Mouse (Mus musculus): ENCODE measurements around the gene Zcchc10. TPM values are rescaled to one million over a fixed set of nuclear protein-coding genes. Genes with fewer than 3 reads are reported as not detected.
"Not testable (repeated sequence)": the region's sequence is repeated elsewhere in the genome, so short reads cannot be mapped to it uniquely, and the experiment has no call there.

Gene Zcchc10
- polyA plus RNA-seq (2014; fragmentation: Nextera tagmentation; extraction: Ambion mirVana) = 26.9 and 30.7 TPM in 2 replicates

DNA sequence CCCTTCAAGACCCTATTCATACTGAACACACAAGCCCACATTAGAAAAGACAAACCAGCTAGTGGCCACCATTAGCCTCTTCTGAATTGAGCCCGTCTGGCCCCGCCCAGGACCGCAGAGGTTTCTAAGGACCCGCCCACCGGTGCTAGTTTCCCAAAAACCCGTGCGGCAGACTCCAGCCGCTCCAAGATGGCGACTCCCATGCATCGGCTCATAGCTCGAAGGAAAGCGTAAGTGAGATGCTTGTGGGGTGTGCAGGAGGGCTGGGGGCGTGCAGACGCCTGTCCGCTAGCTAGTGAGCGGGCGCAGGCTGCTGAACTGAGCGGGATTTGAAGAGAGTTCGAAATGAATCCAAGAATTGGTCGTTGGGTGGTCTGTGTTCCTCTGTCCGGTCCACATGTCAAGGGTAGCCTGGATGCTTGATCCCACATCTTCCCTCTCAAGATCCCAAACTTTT, at the start of gene Zcchc10:
Gene Zcchc10 (plus strand): TSS at position 168 of the 457 bp plus-strand sequence.
- peak; percentile 92 for DNase-seq (ENCODE audit: low spot score)

GRCm38 (mm10) chr11:53275358-53275757, 49.1 kb upstream of the Zcchc10 start:
- no peak for DNase-seq (ENCODE audit: low spot score)
- Histone ChIP-seq H3K4me2 (ENCODE audit: low read depth, severe bottlenecking) (no peak overlapping the region), H3K27me3 (ENCODE audit: control insufficient read depth, insufficient read depth, low read length) (no peaks in the 10 kb centered on the region), H3K36me3 (ENCODE audit: control insufficient read depth, insufficient read depth, low read length) (peaks cover 29% of the 10 kb centered on the region), H3K27ac (replicated peaks; ENCODE audit: low read depth, low read length) (no peak overlapping the region), H3K4me1 (ENCODE audit: control insufficient read depth, insufficient read depth, low read length) (no peaks in the 10 kb centered on the region), H3K9ac (ENCODE audit: low read length) (no peak overlapping the region), H3K4me3 (ENCODE audit: low read depth, low read length) (no peak overlapping the region), H3K9me3 (ENCODE audit: control insufficient read depth, low read length) (no peaks in the 10 kb centered on the region)
- no peak for ATAC-seq (ENCODE audit: insufficient number of reproducible peaks, low FRiP score, low TSS enrichment, low read depth)
- 95% methylated on average over 3 of the region's 3 CpGs for WGBS

More for the DNA sequence above, at the start of gene Zcchc10:
- Histone ChIP-seq H3K9me3 (ENCODE audit: control insufficient read depth, low read length) (no peaks in the 10 kb centered on the region), H3K4me3 (ENCODE audit: low read depth, low read length) (peak within 1 kb of the TSS; percentile 60), H3K4me2 (ENCODE audit: low read depth, severe bottlenecking) (peak within 1 kb of the TSS; percentile 60), H3K36me3 (ENCODE audit: control insufficient read depth, insufficient read depth, low read length) (peaks cover 6% of the 10 kb centered on the region), H3K27ac (replicated peaks; ENCODE audit: low read depth, low read length) (no peak within 1 kb of the TSS), H3K4me1 (ENCODE audit: control insufficient read depth, insufficient read depth, low read length) (peaks cover 6% of the 10 kb centered on the region; the same call in 1 of the 2 replicates), H3K27me3 (ENCODE audit: control insufficient read depth, insufficient read depth, low read length) (no peaks in the 10 kb centered on the region), H3K9ac (ENCODE audit: low read length) (peak within 1 kb of the TSS; percentile 68)
- under 1% methylated on average over 21 of the region's 21 CpGs for WGBS
- ATAC-seq (ENCODE audit: insufficient number of reproducible peaks, low FRiP score, low TSS enrichment, low read depth) = peak; percentile 87

GRCm38 (mm10) chr11:53278411-53278810, 46.1 kb upstream of the Zcchc10 start:
- peaks cover 22% of the 10 kb centered on the region for H3K36me3 ChIP-seq (ENCODE audit: control insufficient read depth, insufficient read depth, low read length)
- no peak overlapping the region for H3K9ac ChIP-seq (ENCODE audit: low read length)
- no peak overlapping the region for H3K4me2 ChIP-seq (ENCODE audit: low read depth, severe bottlenecking)
- no peak overlapping the region for H3K27ac ChIP-seq (replicated peaks; ENCODE audit: low read depth, low read length)
- WGBS = 92% methylated on average over 4 of the region's 4 CpGs
- no peak for ATAC-seq (ENCODE audit: insufficient number of reproducible peaks, low FRiP score, low TSS enrichment, low read depth)
- H3K9me3 ChIP-seq (ENCODE audit: control insufficient read depth, low read length) = no peaks in the 10 kb centered on the region
- H3K4me3 ChIP-seq (ENCODE audit: low read depth, low read length) = no peak overlapping the region
- no peaks in the 10 kb centered on the region for H3K4me1 ChIP-seq (ENCODE audit: control insufficient read depth, insufficient read depth, low read length)
- H3K27me3 ChIP-seq (ENCODE audit: control insufficient read depth, insufficient read depth, low read length) = no peaks in the 10 kb centered on the region
- DNase-seq (ENCODE audit: low spot score) = no peak

- no peak for ATAC-seq (ENCODE audit: insufficient number of reproducible peaks, low FRiP score, low TSS enrichment, low read depth)
- peaks cover 40% of the 10 kb centered on the region for H3K36me3 ChIP-seq (ENCODE audit: control insufficient read depth, insufficient read depth, low read length)
Observed at GRCm38 (mm10) chr11:53285885-53286284, 38.6 kb upstream of the Zcchc10 start.

GRCm38 (mm10) chr11:53290187-53290586, 34.3 kb upstream of the Zcchc10 start:
- H3K4me2 ChIP-seq (ENCODE audit: low read depth, severe bottlenecking); H3K9ac ChIP-seq (ENCODE audit: low read length); DNase-seq (ENCODE audit: low spot score); H3K27ac ChIP-seq (replicated peaks; ENCODE audit: low read depth, low read length); H3K9me3 ChIP-seq (ENCODE audit: control insufficient read depth, low read length); H3K27me3 ChIP-seq (ENCODE audit: control insufficient read depth, insufficient read depth, low read length); ATAC-seq (ENCODE audit: insufficient number of reproducible peaks, low FRiP score, low TSS enrichment, low read depth); H3K4me3 ChIP-seq (ENCODE audit: low read depth, low read length); H3K4me1 ChIP-seq (ENCODE audit: control insufficient read depth, insufficient read depth, low read length): not testable (repeated sequence)
- H3K36me3 ChIP-seq (ENCODE audit: control insufficient read depth, insufficient read depth, low read length) = peaks cover 37% of the 10 kb centered on the region
- 95% methylated on average over 2 of the region's 2 CpGs for WGBS

More at GRCm38 (mm10) chr11:53285885-53286284, 38.6 kb upstream of the Zcchc10 start:
- DNase-seq (ENCODE audit: low spot score) = no peak
- no peak overlapping the region for H3K27ac ChIP-seq (replicated peaks; ENCODE audit: low read depth, low read length)
- WGBS = 93% methylated on average over 6 of the region's 6 CpGs
- no peaks in the 10 kb centered on the region for H3K9me3 ChIP-seq (ENCODE audit: control insufficient read depth, low read length)
- no peaks in the 10 kb centered on the region for H3K4me1 ChIP-seq (ENCODE audit: control insufficient read depth, insufficient read depth, low read length)
- no peaks in the 10 kb centered on the region for H3K27me3 ChIP-seq (ENCODE audit: control insufficient read depth, insufficient read depth, low read length)
- H3K9ac ChIP-seq (ENCODE audit: low read length) = no peak overlapping the region
- no peak overlapping the region for H3K4me2 ChIP-seq (ENCODE audit: low read depth, severe bottlenecking)
- H3K4me3 ChIP-seq (ENCODE audit: low read depth, low read length) = no peak overlapping the region

- no peak overlapping the region for H3K9ac ChIP-seq (ENCODE audit: low read length)
- no peak overlapping the region for H3K4me2 ChIP-seq (ENCODE audit: low read depth, severe bottlenecking)
- DNase-seq (ENCODE audit: low spot score) (no peak), ATAC-seq (ENCODE audit: insufficient number of reproducible peaks, low FRiP score, low TSS enrichment, low read depth) (no peak)
- H3K27me3 ChIP-seq (ENCODE audit: control insufficient read depth, insufficient read depth, low read length) = no peaks in the 10 kb centered on the region
- no peaks in the 10 kb centered on the region for H3K4me1 ChIP-seq (ENCODE audit: control insufficient read depth, insufficient read depth, low read length)
- H3K4me3 ChIP-seq (ENCODE audit: low read depth, low read length) = no peak overlapping the region
- H3K9me3 ChIP-seq (ENCODE audit: control insufficient read depth, low read length) = no peaks in the 10 kb centered on the region
- H3K27ac ChIP-seq (replicated peaks; ENCODE audit: low read depth, low read length) = no peak overlapping the region
- peaks cover 32% of the 10 kb centered on the region for H3K36me3 ChIP-seq (ENCODE audit: control insufficient read depth, insufficient read depth, low read length)
- 89% methylated on average over 11 of the region's 11 CpGs for WGBS
Observed at GRCm38 (mm10) chr11:53290871-53291270, 33.6 kb upstream of the Zcchc10 start.

GRCm38 (mm10) chr11:53294441-53294840, 30.0 kb upstream of the Zcchc10 start:
- Histone ChIP-seq H3K9me3 (ENCODE audit: control insufficient read depth, low read length) (no peaks in the 10 kb centered on the region), H3K36me3 (ENCODE audit: control insufficient read depth, insufficient read depth, low read length) (peaks cover 11% of the 10 kb centered on the region; the same call in 1 of the 2 replicates), H3K4me1 (ENCODE audit: control insufficient read depth, insufficient read depth, low read length) (peaks cover 5% of the 10 kb centered on the region; the same call in 1 of the 2 replicates), H3K4me3 (ENCODE audit: low read depth, low read length) (no peak overlapping the region), H3K9ac (ENCODE audit: low read length) (no peak overlapping the region), H3K27ac (replicated peaks; ENCODE audit: low read depth, low read length) (no peak overlapping the region), H3K27me3 (ENCODE audit: control insufficient read depth, insufficient read depth, low read length) (no peaks in the 10 kb centered on the region), H3K4me2 (ENCODE audit: low read depth, severe bottlenecking) (no peak overlapping the region)
- ATAC-seq (ENCODE audit: insufficient number of reproducible peaks, low FRiP score, low TSS enrichment, low read depth) (no peak), DNase-seq (ENCODE audit: low spot score) (no peak)
- WGBS = 91% methylated on average over 5 of the region's 5 CpGs

DNA sequence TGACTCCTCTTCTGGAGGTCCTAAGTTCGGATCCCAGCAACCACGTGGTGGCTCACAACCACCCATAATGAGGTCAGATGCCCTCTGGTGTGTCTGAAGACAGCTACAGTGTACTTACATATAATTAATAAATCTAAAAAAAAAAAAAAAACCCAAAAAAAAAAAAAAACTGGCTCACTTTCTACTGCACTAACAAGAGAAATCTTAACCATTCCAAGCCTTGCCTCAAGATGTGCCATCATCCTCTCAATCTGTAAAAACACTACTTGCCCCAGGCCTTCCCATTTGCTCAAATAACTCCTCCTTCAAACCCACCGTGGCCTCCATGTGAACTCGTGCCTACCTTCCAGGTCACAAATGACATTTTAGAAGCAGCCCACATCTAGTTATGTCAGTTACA, 27.6 kb upstream of the Zcchc10 start:
- WGBS = 83% methylated on average over 4 of the region's 4 CpGs
- Histone ChIP-seq H3K9ac (ENCODE audit: low read length) (no peak overlapping the region), H3K4me3 (ENCODE audit: low read depth, low read length) (no peak overlapping the region), H3K27me3 (ENCODE audit: control insufficient read depth, insufficient read depth, low read length) (no peaks in the 10 kb centered on the region), H3K4me1 (ENCODE audit: control insufficient read depth, insufficient read depth, low read length) (peaks cover 5% of the 10 kb centered on the region; the same call in 1 of the 2 replicates), H3K27ac (replicated peaks; ENCODE audit: low read depth, low read length) (no peak overlapping the region), H3K9me3 (ENCODE audit: control insufficient read depth, low read length) (no peaks in the 10 kb centered on the region), H3K4me2 (ENCODE audit: low read depth, severe bottlenecking) (no peak overlapping the region), H3K36me3 (ENCODE audit: control insufficient read depth, insufficient read depth, low read length) (peaks cover 5% of the 10 kb centered on the region; the same call in 1 of the 2 replicates)
- no peak for DNase-seq (ENCODE audit: low spot score)
- no peak for ATAC-seq (ENCODE audit: insufficient number of reproducible peaks, low FRiP score, low TSS enrichment, low read depth)
